Mouse (Mus musculus): ENCODE data around the gene Gm9112.
"Not testable (repeated sequence)": the region's sequence is repeated elsewhere in the genome, so short reads cannot be mapped to it uniquely, and the experiment has no call there.

The Gm9112 gene

DNA sequence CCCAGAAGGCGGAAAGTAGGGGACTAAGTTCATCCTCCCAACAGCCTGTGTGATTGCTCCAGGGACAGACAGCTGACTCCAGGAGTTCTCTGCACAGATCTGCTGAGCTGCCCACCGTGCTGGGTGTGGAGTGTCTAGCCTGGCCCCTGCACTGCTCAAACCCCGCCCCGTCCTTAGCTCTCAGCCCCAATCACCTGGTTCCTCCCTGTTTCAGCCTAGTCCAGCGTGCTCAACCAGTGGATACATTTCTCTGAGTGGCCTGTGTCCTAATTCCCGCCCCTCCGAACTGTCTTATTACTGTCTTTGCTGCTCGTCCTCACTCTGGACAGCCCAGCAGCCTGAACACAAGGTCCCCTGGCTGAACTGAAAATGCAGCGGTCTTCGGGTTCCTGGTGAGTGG is at the start of gene Gm9112, which contains the start of gene Dmrtc1b:
Gene Gm9112, minus strand, starts transcription at position 101 of the 400 bp plus-strand sequence.
Gene Dmrtc1b, plus strand, starts transcription at position 331 of the 400 bp plus-strand sequence.
- DNase-seq = not testable (repeated sequence)

GRCm38 (mm10) chrX:102724226-102724625 is 16.8 kb upstream of the Gm9112 start:
- not testable (repeated sequence) for DNase-seq

- DNase-seq = not testable (repeated sequence)
Measured at GRCm38 (mm10) chrX:102700636-102701035, 6.8 kb downstream of the Gm9112 start.

- not testable (repeated sequence) for DNase-seq
Measured at GRCm38 (mm10) chrX:102689252-102689651, 18.2 kb downstream of the Gm9112 start.

DNA sequence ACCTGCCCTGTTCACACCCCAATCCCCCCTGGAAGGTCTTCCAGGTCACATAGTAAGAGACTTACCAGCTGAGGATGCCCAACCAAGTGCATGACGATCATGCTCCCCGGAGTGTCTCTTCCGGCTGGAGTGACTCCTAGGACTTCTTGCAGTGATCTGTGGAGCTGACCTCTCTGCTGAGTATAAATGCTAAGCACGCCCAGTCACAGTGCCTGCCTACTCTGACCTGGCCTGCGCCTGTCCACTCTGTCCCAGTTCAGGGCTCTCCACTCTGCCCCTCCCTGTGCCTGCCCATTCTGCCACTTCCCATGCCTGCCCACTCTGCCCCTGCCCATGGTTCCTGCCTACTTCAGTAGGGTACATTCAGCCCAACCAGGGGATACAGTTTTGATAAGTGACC is 20.6 kb downstream of the Gm9112 start, which contains the start of gene Gm3880:
Gene Gm3880, minus strand, starts transcription at position 101 of the 400 bp plus-strand sequence.
- DNase-seq = not testable (repeated sequence)

- DNase-seq = not testable (repeated sequence)
Measured at GRCm38 (mm10) chrX:102684706-102685105, 22.7 kb downstream of the Gm9112 start.

DNA sequence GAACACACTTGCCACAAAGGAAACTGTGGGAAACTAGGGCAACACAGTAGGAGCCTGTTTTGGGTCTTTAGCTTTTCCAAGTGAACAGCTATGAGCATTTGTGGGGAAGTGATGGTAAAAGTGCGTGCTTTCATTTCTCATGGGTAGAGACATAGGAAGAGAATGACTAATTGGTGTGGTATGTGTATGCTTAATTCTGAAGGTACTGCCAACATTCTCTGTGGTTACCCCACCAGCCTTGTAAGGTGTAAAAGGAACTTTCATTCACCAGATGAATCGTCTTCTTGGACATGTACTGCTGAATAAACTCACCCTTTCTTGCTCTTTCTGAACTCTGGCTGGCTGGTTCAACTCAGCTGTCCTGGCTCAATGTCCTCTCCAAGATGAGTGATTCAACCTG is 40.8 kb downstream of the Gm9112 start:
- DNase-seq = no peak

GRCm38 (mm10) chrX:102660712-102661111 is 46.7 kb downstream of the Gm9112 start:
- DNase-seq = peak; percentile 2
